Mouse (Mus musculus) forelimb bud, embryonic 11.5 days (tissue): ENCODE results near the gene Efcab11.

Experiments
- DNase-seq: peaks from one replicate; pipeline ENCODE4 v3.0.0-alpha.2; 2012; ENCODE audit warnings: low read depth, low spot score

Efcab11 gene

DNA sequence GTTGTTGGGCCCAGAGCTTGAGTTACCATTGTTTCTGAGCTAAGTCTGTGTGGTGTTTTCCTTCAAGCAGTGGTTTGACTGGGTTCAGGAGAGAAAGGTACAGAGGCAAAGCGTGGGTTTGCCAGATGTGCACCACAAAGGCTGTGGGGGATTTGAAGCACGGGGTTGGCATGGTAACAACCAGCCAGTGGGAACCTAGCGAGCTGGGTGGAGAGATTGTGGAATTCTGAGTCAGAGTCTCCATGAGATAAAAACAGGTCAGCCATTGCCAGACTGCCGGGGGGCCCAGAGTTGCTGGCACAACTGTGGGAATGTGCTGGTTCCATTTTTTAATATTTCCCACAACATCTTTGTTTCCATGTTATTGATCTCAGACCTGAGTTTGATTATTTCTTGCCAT is 202.6 kb downstream of the Efcab11 start:
- no peak for DNase-seq

DNA sequence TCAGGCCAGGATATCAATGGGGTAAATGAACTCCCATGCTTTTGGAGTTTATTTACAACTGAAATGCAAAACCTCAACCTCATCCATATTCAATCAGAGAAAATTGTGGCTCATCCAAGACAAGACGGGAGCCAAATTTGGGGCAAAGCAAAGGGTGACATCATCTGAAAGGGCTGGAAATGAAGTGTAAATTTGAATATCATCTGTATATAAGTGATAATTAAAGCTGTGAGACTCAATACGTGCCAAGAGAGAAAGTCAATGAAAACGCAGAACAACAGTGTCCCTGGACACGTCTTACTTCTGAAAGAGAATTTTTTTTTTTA is 212.4 kb downstream of the Efcab11 start:
- no peak for DNase-seq

DNA sequence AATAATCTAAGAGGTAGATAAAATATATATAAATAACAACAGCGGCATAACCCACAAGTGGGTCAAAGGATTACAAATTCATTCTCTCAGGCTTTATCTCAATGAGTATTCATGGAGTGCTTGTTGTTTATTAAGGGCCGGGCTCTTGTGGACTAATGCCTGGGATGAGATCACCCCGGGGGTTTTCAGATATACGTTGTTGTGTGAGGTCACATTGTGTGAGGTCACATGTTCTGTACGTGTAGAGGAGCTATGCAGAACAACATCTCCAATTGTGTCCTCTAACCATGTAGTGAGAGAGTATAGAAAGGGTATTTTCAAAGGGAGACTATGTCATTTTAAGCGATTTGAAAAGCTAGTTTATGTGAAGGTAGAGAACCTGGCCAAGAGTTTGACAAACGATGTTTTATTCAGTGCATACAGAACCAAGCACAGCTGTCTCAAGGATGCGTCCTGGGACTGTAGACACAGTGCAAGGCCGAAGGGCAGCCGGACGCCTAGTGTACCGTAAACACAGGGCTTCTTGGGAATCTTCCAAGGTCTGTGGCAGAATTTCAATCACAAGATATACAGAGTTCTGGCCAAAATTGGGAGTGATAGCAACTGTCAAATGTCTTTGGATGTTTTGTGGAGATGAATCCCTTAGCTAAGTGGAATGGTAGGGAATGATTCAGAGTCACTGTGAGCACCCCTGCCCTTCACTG is 212.9 kb downstream of the Efcab11 start:
- DNase-seq, result no peak

DNA sequence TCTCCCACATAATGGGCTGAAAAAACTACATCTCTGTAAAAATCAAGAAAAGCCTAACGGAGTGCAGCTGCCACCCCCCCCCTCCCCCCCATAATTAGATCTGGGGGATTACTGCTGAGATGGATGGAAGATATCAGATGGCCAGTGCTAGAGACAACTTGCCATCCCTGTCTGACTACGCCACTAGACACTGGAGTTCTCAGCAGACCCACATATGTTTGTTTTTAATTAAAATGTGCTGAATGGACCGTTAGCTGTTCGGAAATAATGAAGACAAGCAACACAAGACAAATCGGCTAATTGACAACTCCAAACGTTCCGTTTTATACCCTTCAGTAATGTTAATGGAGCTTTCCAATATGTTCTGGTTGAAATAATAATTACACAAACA is 213.5 kb downstream of the Efcab11 start:
- DNase-seq, result no peak

DNA sequence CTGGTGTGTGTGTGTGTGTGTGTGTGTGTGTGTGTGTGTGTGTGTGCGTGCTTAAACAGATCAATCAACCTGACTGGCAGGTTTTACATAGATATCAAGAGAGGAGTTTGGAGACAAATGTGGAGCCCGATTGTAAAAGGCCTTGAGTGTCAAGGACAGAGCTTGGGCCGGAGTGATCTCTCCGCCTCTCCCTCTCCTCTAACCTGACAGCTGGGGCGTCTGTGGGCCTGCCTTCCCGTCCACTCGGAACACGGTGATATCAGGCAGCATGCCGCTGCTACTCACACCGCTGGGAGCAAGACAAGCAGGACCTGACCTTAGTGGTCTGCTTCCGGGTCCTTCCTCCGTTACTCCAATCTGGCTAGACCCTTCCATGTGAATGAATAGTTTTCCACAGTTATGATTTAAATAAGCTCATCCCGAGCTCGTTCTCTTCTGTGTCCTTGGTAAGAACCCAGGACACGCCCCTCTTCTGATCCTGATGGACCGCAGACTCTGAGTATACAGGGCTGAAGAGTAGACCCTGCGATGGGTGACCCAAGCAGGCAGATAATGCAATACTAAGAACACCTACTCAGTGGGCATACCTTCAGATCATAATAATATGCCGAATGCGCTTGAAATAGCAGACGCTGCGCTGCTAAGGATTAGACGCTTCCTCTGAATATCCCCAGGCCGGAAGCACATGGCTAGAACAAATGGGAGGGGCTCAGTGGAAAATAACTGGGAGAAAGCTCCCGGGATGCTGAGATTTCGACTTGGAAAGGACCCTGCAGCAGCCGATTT is 214.1 kb downstream of the Efcab11 start:
- DNase-seq, result no peak

DNA sequence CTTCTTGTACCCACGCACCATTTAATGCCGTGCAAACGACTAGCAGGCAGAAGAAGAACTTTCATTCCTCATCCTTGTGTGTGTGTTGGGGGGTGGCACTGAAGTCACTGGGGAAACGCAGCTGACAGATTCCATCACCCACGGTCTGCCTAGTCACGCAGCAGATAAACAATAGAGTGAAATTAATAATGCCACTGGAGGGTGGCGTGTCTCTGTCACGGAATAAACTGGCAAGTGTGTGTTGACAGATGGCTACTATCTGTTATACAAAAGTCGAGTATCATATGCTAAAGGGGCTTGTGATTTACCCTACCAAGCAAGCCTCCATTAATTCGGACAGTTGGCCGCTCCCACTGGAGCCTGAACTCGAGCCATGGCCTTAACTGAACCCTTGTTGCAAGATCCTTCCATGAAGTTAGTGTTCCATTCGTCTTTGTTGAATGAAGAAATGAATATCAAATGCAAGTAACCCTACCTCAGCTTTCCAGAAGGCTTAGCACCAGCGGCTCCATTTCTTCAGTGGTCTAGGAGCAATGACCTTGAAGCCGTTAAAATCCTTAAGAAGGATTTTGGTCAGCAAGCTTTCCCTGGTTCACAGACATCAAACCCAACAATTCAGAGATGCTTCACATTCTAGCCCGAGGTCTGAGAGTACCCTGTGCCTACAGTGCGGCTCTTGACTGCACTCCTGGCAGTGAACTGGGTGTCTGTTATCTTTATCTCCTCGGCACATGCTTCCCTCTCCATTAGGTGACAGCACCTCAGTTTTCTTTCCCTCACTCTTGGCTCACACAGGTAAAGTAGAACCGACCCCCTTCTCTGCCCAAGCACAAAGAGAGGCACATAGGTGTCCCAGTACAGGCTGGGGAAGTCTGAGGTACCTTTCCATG is 229.0 kb downstream of the Efcab11 start:
- no peak for DNase-seq

DNA sequence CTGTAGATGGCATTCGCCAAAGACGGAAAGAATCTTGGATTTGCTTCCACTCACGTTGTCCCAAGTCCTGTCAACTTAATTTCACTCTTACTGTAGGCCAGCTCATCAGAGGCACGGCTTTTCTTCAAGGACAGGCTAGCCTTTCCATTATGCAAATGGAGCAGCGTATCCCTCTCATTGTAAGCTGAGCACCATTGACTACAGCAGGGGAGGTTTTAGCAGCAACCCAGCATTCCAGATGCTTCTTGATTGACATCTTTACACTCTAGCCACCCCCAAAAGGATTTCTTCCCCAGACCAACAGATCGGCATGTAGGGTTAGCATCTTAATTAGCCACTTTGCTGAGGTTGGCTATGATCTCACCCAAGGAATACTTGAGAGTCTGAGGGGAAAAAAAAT is 231.8 kb downstream of the Efcab11 start:
- DNase-seq, result no peak

DNA sequence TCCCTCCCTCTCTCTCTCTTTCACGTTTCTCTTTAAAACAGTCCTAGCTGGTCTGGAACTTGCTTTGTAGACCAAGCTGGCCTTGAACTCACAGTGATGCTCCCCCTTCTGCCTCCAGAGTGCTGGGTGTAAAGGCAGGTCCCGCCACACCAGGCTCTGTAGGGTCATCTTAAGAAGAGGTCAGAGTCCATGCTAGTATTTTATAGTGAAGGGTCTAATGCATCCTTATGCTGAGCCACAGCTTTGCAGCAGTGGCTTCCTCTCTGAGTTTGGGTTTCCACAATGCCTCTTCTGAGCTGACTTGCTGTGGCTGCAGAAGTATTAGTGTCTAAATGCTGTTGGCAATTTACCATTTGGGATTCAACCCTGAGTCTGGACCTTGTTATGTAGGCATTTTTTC is 234.5 kb downstream of the Efcab11 start:
- DNase-seq, result no peak

DNA sequence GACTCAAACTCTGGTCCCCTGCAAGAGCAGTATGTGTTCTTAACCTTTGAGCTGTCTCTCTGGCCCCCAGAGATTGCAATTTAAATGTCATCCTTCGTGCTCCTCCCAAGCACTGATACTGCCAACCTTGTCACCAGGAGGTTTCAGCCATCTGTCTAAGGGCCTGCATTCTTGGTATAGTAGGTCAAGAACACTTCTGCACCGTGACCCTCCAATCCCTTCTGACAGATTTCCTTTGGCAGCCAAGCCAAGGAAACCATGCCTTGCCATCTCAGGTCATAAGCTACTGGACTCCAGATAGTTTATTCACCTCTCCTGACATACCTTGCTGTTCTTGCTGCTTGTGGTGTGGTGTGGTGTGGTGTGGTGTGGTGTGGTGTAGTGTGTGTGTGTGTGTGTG is 235.5 kb downstream of the Efcab11 start:
- no peak for DNase-seq

DNA sequence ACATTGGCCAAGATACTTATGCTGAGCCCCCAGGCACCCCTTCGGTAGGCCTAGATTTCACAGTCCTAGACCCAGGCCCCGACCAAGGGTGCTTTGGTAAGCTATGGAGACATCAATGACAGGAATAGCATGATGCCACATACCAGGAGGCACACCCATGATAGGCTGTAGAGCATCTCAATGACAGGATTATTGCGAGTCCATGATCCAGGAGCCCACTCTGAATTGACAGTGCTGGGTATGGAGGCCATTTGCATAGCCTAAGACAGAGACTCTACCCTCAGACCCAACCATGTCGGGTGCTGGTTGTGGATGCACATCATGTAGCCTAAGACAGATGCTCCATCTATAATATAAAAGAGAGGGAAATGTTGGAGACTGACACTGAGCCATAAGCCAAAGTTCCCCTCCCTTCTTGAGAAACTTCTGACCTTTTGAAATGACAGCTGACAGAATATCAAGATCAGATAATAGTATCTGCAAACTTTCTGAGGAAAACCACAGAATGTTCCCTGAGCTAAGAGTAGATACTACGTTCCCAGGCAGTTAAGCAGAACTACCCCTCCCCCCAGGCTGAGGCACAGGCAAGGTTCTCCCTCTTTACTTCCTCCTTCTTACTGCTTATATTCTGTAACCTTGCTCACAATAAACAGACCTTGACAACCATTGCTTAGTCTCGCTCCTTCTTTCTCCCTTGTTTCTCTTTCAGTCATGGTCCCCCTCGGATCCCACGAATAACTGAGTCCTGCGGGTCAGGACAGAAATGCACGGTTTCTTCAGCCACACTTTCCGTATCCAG is 237.5 kb downstream of the Efcab11 start:
- no peak for DNase-seq

DNA sequence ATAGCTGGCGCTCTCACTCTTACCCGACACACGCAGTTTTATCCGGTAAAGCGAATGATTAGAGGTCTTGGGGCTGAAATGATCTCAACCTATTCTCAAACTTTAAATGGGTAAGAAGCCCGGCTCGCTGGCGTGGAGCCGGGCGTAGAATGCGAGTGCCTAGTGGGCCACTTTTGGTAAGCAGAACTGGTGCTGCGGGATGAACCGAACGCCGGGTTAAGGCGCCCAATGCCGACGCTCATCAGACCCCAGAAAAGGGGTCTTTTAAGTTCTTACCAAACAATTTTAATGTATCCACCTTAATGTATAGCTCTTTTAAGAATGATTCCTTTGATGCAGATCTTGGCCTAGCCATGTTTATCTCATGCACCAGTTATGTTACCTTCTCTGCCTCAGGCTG is 238.8 kb downstream of the Efcab11 start:
- no peak for DNase-seq

DNA sequence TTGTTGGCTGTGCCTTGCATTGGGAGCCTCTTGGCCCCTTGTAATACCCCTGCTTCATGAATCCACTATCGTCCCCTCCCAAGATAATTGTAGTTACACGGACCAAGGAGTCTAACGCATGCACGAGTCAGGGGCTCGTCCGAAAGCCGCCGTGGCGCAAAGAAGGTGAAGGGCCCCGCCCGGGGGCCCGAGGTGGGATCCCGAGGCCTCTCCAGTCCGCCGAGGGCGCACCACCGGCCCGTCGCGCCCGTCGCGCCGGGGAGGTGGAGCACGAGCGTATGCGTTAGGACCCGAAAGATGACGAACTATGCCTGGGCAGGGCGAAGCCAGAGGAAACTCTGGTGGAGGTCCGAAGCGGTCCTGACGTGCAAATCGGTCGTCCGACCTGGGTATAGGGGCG is 239.3 kb downstream of the Efcab11 start:
- DNase-seq, result no peak
